Mouse (Mus musculus) CH12.LX (cell line): ENCODE measurements around the gene Gm9857. TPM values are rescaled to one million over a fixed set of nuclear protein-coding genes. Genes with fewer than 3 reads are reported as not detected.

Source experiments
- DNase-seq: peaks from one replicate; pipeline ENCODE4 v3.0.0-alpha.2; 2013; ENCODE audit errors: extremely low read depth
- H3K27ac ChIP-seq: 2 replicates; pipeline ENCODE4 v1.5.1; 2012; ENCODE audit warnings: low read depth, mild to moderate bottlenecking, control low read depth, moderate library complexity; ENCODE audit not compliant: insufficient read depth
- H3K27me3 ChIP-seq: replicated peaks from 2 replicates; pipeline ENCODE3; 2012; ENCODE audit warnings: inconsistent platforms
- H3K36me3 ChIP-seq, 2 experiments: replicated peaks in 1 of 2; 2 replicates each; pipeline versions ENCODE3 to v1.6.1; 2012; ENCODE audit warnings: inconsistent platforms in 1 of 2, low read length in 1 of 2, mild to moderate bottlenecking in 1 of 2, mixed read lengths in 1 of 2, moderate library complexity in 1 of 2; ENCODE audit not compliant: control insufficient read depth in 1 of 2, insufficient read depth in 1 of 2
- H3K4me1 ChIP-seq, 2 experiments: 2 replicates each; pipeline ENCODE4 v1.6.1; 2012; ENCODE audit warnings: inconsistent platforms in 1 of 2, moderate library complexity in 1 of 2; ENCODE audit not compliant: insufficient read depth in 2 of 2, control insufficient read depth in 1 of 2
- H3K4me2 ChIP-seq: 2 replicates; pipeline ENCODE4 v1.6.1; 2012; ENCODE audit warnings: low read depth, mild to moderate bottlenecking, control low read depth; ENCODE audit not compliant: poor library complexity, insufficient read depth, severe bottlenecking
- H3K4me3 ChIP-seq, 3 experiments: fragments of 150-350 bp in 1 of 3; sonication (generic) in 1 of 3; replicated peaks in 1 of 3; 2 replicates each; pipeline versions ENCODE3 to v1.5.1; 2011 to 2012; ENCODE audit warnings: low read depth in 2 of 3, low read length in 2 of 3, mild to moderate bottlenecking in 2 of 3, moderate library complexity in 2 of 3, control low read depth in 1 of 3, improper control_type of control experiment in 1 of 3, inconsistent platforms in 1 of 3, mixed read lengths in 1 of 3; ENCODE audit not compliant: poor library complexity in 1 of 3
- H3K79me2 ChIP-seq: replicated peaks from 2 replicates; pipeline ENCODE4 v1.6.1; 2012; ENCODE audit warnings: mild to moderate bottlenecking, moderate library complexity; ENCODE audit not compliant: control insufficient read depth, poor library complexity, insufficient read depth, severe bottlenecking; ENCODE audit errors: extremely low read depth
- H3K9ac ChIP-seq: 2 replicates; pipeline ENCODE4 v1.6.1; 2012; ENCODE audit warnings: low read depth, mild to moderate bottlenecking, control low read depth, moderate library complexity; ENCODE audit not compliant: insufficient read depth
- H3K9me3 ChIP-seq: replicated peaks from 2 replicates; pipeline ENCODE3; 2012; ENCODE audit warnings: low read length, inconsistent platforms, mixed read lengths
- BHLHE40 ChIP-seq: IDR thresholded peaks from 2 replicates; pipeline ENCODE4 v1.6.1; 2011; ENCODE audit warnings: mild to moderate bottlenecking, low read depth, low read length, improper control_type of control experiment
- CTCF ChIP-seq, 2 experiments: IDR thresholded peaks in 1 of 2; conservative IDR thresholded peaks in 1 of 2; 2 replicates each; pipeline ENCODE4 v1.5.1; 2011 to 2012; ENCODE audit warnings: low read depth in 2 of 2, low read length in 2 of 2, improper control_type of control experiment in 1 of 2, inconsistent platforms in 1 of 2, mild to moderate bottlenecking in 1 of 2, moderate library complexity in 1 of 2
- HCFC1 ChIP-seq: IDR thresholded peaks from 2 replicates; pipeline ENCODE4 v1.6.1; 2012; ENCODE audit warnings: low read depth, mild to moderate bottlenecking, inconsistent platforms, low read length, improper control_type of control experiment
- JUN ChIP-seq: IDR thresholded peaks from 2 replicates; pipeline ENCODE4 v1.6.1; 2011; ENCODE audit warnings: low read depth, mild to moderate bottlenecking, low read length, improper control_type of control experiment, moderate library complexity; ENCODE audit not compliant: insufficient read depth
- MAFK ChIP-seq: IDR thresholded peaks from 2 replicates; pipeline ENCODE4 v1.6.1; 2011; ENCODE audit warnings: low read length, improper control_type of control experiment; ENCODE audit not compliant: insufficient replicate concordance
- MXI1 ChIP-seq: IDR thresholded peaks from 2 replicates; pipeline ENCODE4 v1.6.1; 2011; ENCODE audit warnings: mild to moderate bottlenecking, low read depth, low read length, improper control_type of control experiment
- NRF1 ChIP-seq: IDR thresholded peaks from 2 replicates; pipeline ENCODE4 v1.6.1; 2014; ENCODE audit warnings: low read depth, mild to moderate bottlenecking, inconsistent platforms, low read length, improper control_type of control experiment, moderate library complexity
- PAX5 ChIP-seq: IDR thresholded peaks from 2 replicates; pipeline ENCODE4 v1.6.1; 2012; ENCODE audit warnings: low read length, inconsistent platforms, mixed read lengths
- RAD21 ChIP-seq: IDR thresholded peaks from 2 replicates; pipeline ENCODE4 v1.6.1; 2011; ENCODE audit warnings: low read depth, mild to moderate bottlenecking, low read length, improper control_type of control experiment, moderate library complexity
- SMC3 ChIP-seq: IDR thresholded peaks from 2 replicates; pipeline ENCODE4 v1.6.1; 2011; ENCODE audit warnings: low read depth, low read length, improper control_type of control experiment
- TCF12 ChIP-seq: IDR thresholded peaks from 2 replicates; pipeline ENCODE4 v1.6.1; 2014; ENCODE audit warnings: low read depth, mild to moderate bottlenecking, inconsistent platforms, low read length, improper control_type of control experiment
- UBTF ChIP-seq: IDR thresholded peaks from 2 replicates; pipeline ENCODE4 v1.6.1; 2012; ENCODE audit warnings: low read depth, mild to moderate bottlenecking, inconsistent platforms, low read length, improper control_type of control experiment, moderate library complexity
- USF1 ChIP-seq: IDR thresholded peaks from 2 replicates; pipeline ENCODE4 v1.6.1; 2014; ENCODE audit warnings: low read depth, mild to moderate bottlenecking, inconsistent platforms, low read length, improper control_type of control experiment
- ZNF384 ChIP-seq: IDR thresholded peaks from 2 replicates; pipeline ENCODE4 v1.6.1; 2012; ENCODE audit warnings: low read depth, low read length, improper control_type of control experiment, inconsistent platforms
- dilution Hi-C: fragments of 300-500 bp; cut with MboI; formaldehyde crosslinking; loops from 2 replicates; pipeline ENCODE4 v1.14.3; 2020; ENCODE audit warnings: low sequenced_read_pairs; ENCODE audit not compliant: extremely low pct_unique_long_range_greater_than_20kb, extremely low pct_ligation_motif_present
- in situ Hi-C: fragments of 300-500 bp; cut with MboI; formaldehyde crosslinking; loops from 3 replicates; pipeline ENCODE4 v1.14.3; 2019; ENCODE audit warnings: low sequenced_read_pairs, low pct_ligation_motif_present, low pct_unique_long_range_greater_than_20kb, mixed read lengths
- polyA plus RNA-seq: library from polyadenylated mRNA; unstranded; fragments of >175 nt; gene quantifications from 2 replicates; pipeline ENCODE4 v1.2.1, GENCODE M21; 2012; ENCODE audit warnings: low read depth; ENCODE audit not compliant: insufficient read length
- total RNA-seq, 2 experiments: library from RNA; depleted of rRNA; stranded (reverse); fragments of 300-350 nt in 1 of 2; fragments of >200 nt in 1 of 2; gene quantifications; 2 replicates each; pipeline ENCODE4 v1.2.3; 2012 to 2014

The Gm9857 gene
- total and polyA plus RNA-seq, 3 experiments, result not detected

- TF ChIP-seq MAFK (peak; percentile 52; the same call in 1 of the 2 replicates), SMC3 (peak; percentile 33), CTCF (conservative IDR thresholded peaks at IDR 0.05 in 1 of 2, IDR thresholded peaks at IDR 0.05 in 1 of 2; ENCODE audit: low read depth in 2 of 2, low read length in 2 of 2) (peak; percentile 40 to 52; a peak in 2 of 4 replicates), RAD21 (peak; percentile 27), UBTF (no peak)
- Histone ChIP-seq H3K27ac (no peak overlapping the region), H3K79me2 (no peaks in the 10 kb centered on the region), H3K4me3 (no peak overlapping the region), H3K9me3 (no peaks in the 10 kb centered on the region), H3K27me3 (no peaks in the 10 kb centered on the region), H3K4me1 (peaks cover 4 to 11% of the 10 kb centered on the region in 2 experiments; a peak in 3 of 4 replicates), H3K36me3 (peaks cover 0 to 38% of the 10 kb centered on the region in 2 experiments), H3K9ac (no peak overlapping the region), H3K4me2 (no peak overlapping the region)
- in situ Hi-C loops, result no loop called here
- dilution Hi-C loops, result no loop called here
- peak; percentile 51 for DNase-seq
These were observed 37.2 kb upstream of the Gm9857 start for GRCm38 (mm10) chr3:108977340-108978030.

GRCm38 (mm10) chr3:108974920-108975485 is 34.8 kb upstream of the Gm9857 start:
- H3K27ac ChIP-seq, result no peak overlapping the region
- in situ Hi-C loops (no loop called here), dilution Hi-C loops (no loop called here)
- no peaks in the 10 kb centered on the region for H3K27me3 ChIP-seq
- TF ChIP-seq USF1 (no peak), ZNF384 (no peak), TCF12 (no peak), BHLHE40 (no peak), NRF1 (no peak), JUN (no peak), HCFC1 (no peak), PAX5 (no peak), MXI1 (no peak)
- H3K9me3 ChIP-seq, result no peaks in the 10 kb centered on the region
- no peak overlapping the region for H3K4me3 ChIP-seq
- no peaks in the 10 kb centered on the region for H3K79me2 ChIP-seq
- H3K9ac ChIP-seq, result no peak overlapping the region
- H3K4me2 ChIP-seq, result peak overlapping the region; percentile 17; the same call in 1 of the 2 replicates
- DNase-seq, result peak; percentile 3
- H3K4me1 ChIP-seq, result peaks cover 4 to 11% of the 10 kb centered on the region in 2 experiments; a peak in 3 of 4 replicates
- peaks cover 0 to 33% of the 10 kb centered on the region in 2 experiments for H3K36me3 ChIP-seq
